Mouse (Mus musculus) cerebellum, adult 11-12 months (tissue): Measurements from ENCODE around the gene Cox4i2.

ENCODE experiments used
- DNase-seq: peaks from one replicate; pipeline ENCODE4 v3.0.0; 2022

Cox4i2 gene

GRCm38 (mm10) chr2:152736090-152736601 lies 17.8 kb upstream of the Cox4i2 start, which contains the start of gene Id1:
Id1 (plus strand) TSS chr2:152736251.
- peak; percentile 35 for DNase-seq

DNA sequence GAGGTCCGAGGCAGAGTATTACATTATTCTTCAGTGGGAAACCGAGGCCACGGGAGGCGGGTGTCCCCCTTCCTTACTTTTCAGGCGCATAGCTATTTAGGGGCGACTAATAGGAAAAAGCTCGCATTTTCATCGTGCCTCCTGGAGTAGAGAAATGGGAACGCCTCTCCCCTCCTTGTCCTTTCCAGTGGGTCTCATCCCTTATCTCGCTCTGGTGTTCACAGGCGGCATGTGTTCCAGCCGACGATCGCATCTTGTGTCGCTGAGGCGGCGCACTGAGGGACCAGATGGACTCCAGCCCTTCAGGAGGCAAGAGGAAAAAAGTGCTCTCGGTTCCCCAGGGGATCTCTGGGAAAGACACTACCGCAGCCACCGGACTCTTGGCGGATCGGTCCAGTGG lies 17.2 kb upstream of the Cox4i2 start:
- DNase-seq: peak; percentile 37

DNA sequence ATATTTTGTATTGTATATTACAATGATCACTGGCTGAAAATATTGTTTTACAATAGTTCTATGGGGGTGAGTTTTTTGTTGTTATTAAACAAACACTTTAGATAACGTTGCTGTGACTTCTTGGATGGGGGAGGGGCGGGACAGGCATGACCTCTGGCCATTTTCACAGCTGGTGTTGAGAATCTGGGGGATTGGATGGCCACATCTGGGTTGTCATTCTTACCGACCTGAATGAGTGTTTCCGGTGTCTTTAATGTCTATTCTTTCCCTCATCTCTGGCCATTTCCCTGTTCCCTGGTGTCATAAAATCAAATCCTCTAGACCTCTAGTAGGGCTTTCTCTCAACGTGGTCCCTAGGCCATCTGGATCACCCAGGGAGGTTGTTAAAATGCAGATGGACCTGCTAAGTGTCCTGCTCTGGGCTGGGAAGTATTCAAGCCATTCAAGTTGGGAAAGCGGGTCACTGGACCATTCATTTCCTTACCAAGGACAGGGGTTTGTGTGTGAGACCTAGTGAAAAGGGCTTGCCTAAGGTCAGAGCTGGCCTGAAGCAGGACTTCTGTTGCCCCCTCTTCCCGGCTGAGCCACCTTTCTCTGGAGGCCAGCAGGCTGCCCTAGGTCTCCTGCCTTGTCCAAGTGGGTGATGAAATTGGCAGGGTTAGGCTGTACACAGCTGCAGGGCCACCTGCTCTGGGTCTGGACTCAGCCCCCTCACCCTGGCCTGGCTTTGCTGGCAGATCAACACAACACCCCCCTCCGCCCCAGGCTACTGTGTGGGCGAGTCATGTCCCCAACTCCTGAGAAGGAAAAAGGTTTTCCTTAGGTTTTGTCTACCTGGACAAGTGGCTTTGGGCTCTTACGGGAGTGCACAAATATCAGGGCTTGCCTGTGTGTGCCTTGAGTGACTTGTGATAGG lies 16.4 kb upstream of the Cox4i2 start:
- DNase-seq: no peak

- no peak for DNase-seq
These were observed 15.6 kb upstream of the Cox4i2 start for GRCm38 (mm10) chr2:152738341-152738740.

GRCm38 (mm10) chr2:152739031-152739841 lies 14.7 kb upstream of the Cox4i2 start:
- DNase-seq: peak; percentile 29

GRCm38 (mm10) chr2:152739842-152740260 lies 14.1 kb upstream of the Cox4i2 start:
- no peak for DNase-seq

- DNase-seq: no peak
These were observed 13.5 kb upstream of the Cox4i2 start for GRCm38 (mm10) chr2:152740490-152740889.

GRCm38 (mm10) chr2:152741153-152742041 lies 12.6 kb upstream of the Cox4i2 start:
- no peak for DNase-seq

GRCm38 (mm10) chr2:152742435-152742834 lies 11.5 kb upstream of the Cox4i2 start:
- DNase-seq: no peak

GRCm38 (mm10) chr2:152756474-152757393 lies 2.8 kb downstream of the Cox4i2 start:
- DNase-seq: no peak

GRCm38 (mm10) chr2:152757478-152757877 lies 3.5 kb downstream of the Cox4i2 start:
- DNase-seq: peak; percentile 72

GRCm38 (mm10) chr2:152758351-152758750 lies 4.4 kb downstream of the Cox4i2 start:
- no peak for DNase-seq

- no peak for DNase-seq
These were observed 9.3 kb downstream of the Cox4i2 start for GRCm38 (mm10) chr2:152763310-152763709.

DNA sequence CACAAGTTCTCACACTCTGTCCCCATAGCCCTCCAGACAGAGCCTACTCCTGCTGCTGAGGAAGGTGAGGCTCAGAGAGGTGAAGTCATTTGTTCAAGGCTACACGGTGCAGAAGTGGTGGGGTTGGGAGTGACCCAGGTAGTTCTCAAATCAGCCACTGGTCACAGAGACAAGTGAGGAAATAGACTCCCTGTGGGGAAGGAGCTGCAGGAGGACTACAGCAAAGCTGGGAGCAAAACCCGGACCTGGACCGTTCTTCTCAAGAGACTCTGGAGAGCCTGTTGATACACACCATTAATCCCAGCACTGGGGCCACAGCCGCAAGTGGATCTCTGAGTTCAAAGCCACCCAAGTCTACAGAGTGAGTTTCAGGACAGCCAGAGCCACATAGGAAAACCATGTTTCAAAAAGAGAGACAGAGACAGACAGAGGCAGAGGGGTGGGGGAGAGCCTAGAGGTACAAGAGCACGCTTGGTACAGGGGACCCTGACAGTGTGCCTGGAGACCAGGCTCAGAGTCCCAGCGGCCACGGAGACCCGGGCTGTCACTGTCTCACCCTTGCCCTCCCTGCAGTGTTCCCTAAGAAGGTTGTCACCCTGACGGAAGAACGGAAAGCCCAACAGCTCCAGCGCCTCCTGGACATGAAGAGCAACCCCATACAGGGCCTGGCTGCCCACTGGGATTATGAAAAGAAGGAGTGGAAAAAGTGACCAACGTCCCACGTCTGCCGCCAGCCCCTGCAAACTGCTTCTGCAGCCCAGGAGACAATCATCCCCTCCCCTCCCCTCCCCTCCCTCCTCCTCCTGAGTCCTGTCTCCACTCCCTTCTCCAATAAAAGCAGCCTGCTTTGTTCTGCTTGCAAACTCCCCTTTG lies 10.4 kb downstream of the Cox4i2 start:
- no peak for DNase-seq

DNA sequence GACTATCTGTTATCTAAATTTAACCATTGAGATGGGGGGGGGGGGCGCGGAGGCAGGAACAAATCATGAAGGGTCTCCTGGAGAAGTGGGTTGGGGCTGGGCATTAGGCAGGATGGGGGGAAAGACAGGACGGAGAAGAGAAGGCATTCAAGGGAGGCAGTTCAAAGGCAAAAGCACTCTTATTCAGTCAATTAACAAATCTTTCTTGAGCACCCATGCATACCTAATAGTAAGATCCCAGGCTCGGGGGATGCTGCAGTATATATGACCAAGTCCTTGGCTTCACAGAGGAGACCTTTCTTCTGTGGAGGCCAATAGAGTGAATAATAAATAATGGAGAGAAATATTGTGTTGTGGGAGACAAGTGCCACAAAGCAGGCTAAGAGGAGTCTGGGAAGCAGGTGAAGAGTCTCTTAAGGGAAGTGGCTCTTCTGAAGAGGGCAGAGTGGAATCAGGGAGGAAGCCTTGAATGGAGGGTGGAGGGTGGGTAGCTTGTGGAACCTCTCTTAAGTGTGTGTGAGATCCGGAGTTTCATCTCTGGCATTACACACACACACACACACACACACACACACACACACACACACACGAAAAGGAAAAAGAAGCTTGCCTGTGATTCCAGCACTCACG lies 11.2 kb downstream of the Cox4i2 start:
- DNase-seq: no peak

GRCm38 (mm10) chr2:152766387-152767123 lies 12.6 kb downstream of the Cox4i2 start:
- peak; percentile 81 for DNase-seq

DNA sequence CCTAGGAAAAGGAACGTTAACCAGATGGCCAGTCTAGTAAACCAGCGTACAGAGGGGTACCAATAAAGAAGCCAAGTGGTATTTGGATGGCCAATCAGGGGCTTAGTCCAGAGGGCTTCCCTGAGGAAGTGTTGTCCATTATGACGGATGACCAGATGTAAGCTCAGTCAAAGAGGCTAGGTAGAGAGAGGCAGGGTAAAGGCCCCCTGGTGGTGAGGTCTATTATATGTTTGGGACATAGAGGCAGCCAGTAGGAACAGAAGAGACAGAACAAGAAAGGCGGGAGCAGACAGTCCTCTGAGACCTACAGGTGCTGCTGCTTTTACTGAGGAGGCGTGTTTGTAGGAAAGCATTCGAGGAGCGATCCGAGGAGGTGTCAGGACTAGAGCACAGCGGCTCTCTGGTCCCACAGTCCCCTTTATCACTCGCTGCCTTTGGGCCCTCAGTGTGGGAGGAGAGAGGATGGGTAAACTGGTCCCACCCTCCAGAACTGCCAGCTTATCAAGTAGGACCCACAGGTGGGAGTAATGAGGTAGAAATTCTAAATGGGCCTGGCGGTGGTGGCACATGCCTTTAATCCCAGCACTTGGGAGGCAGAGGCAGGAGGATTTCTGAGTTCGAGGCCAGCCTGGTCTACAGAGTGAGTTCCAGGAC lies 13.8 kb downstream of the Cox4i2 start:
- DNase-seq: no peak

- no peak for DNase-seq
These were observed 15.7 kb downstream of the Cox4i2 start for GRCm38 (mm10) chr2:152769677-152770076.
